Mouse (Mus musculus) 3T3-L1 (cell line): ENCODE data around the gene Anapc5.

Experiments
- DNase-seq: peaks from one replicate; pipeline ENCODE4 v3.0.0-alpha.2; 2015; ENCODE audit warnings: low read depth, low spot score

Anapc5 gene

GRCm38 (mm10) chr5:122769101-122769568 lies 52.0 kb downstream of the Anapc5 start:
- DNase-seq = no peak

GRCm38 (mm10) chr5:122767283-122767682 lies 53.9 kb downstream of the Anapc5 start:
- DNase-seq = no peak

- peak; percentile 25 for DNase-seq
These were observed 57.1 kb downstream of the Anapc5 start for GRCm38 (mm10) chr5:122764032-122764464.

GRCm38 (mm10) chr5:122763271-122764031 lies 57.7 kb downstream of the Anapc5 start:
- no peak for DNase-seq

- DNase-seq = no peak
These were observed 64.5 kb downstream of the Anapc5 start for GRCm38 (mm10) chr5:122756680-122757079.

- no peak for DNase-seq
These were observed 65.0 kb downstream of the Anapc5 start for GRCm38 (mm10) chr5:122756144-122756543.

- DNase-seq = no peak
These were observed 65.5 kb downstream of the Anapc5 start for GRCm38 (mm10) chr5:122755620-122756019.

- DNase-seq = no peak
These were observed 66.7 kb downstream of the Anapc5 start for GRCm38 (mm10) chr5:122754477-122754876.

GRCm38 (mm10) chr5:122747950-122748349 lies 73.2 kb downstream of the Anapc5 start:
- no peak for DNase-seq

- DNase-seq = no peak
These were observed 77.2 kb downstream of the Anapc5 start for GRCm38 (mm10) chr5:122743880-122744422.
